In the genomic region with DNA sequence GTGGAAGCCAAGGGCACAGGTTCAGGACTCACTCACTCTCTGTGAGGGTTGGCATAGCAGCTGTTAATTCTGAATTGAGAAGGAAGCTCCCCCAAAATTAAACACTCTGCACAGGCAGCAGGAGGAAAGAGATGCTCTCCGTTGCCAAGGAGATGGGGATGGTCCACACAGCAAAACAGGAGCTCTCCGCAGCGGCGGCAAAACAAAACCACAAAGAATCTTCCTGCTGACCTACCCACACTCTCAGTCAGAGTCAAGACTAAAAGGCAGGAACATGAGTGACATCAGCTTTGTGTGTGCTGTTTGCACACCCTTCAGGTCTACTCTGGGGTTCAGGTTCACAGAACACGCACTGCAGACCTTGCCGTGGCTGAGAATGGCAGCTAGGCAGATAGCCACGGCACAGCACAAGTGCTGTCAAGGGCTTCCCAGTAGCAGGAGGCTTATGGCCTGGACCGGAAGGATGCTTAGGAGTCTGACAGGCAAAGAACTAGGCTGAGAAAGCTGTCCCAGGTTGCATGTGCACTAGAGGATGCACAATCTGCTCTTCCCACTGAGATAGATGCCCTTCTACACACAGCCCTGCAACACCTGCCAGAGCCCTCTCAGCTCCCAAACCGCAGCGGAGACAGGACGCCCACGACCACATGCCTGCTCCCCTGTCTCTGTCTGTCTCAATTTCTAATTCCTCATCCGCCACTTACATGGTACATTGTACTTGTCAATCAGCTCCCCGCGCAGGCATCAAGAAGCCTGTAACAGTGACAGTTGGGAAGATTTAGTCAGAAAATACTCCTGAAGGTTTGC, we compare ENCODE assay signal across 11 mouse cellular contexts. TPM values are rescaled to one million over a fixed set of nuclear protein-coding genes. Genes with fewer than 3 reads are reported as not detected.
DNase-seq lines count a peak whose midpoint lies in the region; ATAC-seq and TF ChIP-seq lines count a peak whose summit lies in the region.
"Had no signal": no experiment of that assay in that cellular context is flagged by ENCODE, and none has a peak within 500 bp of the region (broad histone marks: within the 10 kb centered on the region; RNA-seq: fewer than 3 reads in every experiment).

No protein-coding gene starts in this region.

- H3K4me1 ChIP-seq in testis, adult 2 months (ENCODE audit: control insufficient read depth, insufficient read depth, low read length), result no peaks in the 10 kb centered on the region; the same call in none of the 2 replicates

- no peak for TF ChIP-seq CTCF in testis, adult 2 months (IDR thresholded peaks at IDR 0.05; ENCODE audit: control insufficient read depth, insufficient read depth, insufficient replicate concordance, low read depth, low read length)

- no peaks in the 10 kb centered on the region for H3K27me3 ChIP-seq in testis, adult 2 months (ENCODE audit: control insufficient read depth, insufficient read depth, low read length)

- no peaks in the 10 kb centered on the region; the same call in 1 of the 2 replicates for H3K36me3 ChIP-seq in testis, adult 2 months (ENCODE audit: control insufficient read depth, insufficient read depth, low read length)

- ATAC-seq in inflammation-experienced regulatory T-cells, adult 6 months, result peak; percentile 63

- H3K4me3 ChIP-seq in testis, adult 2 months (ENCODE audit: control insufficient read depth, low read depth, low read length), result no peak overlapping the region

- TF ChIP-seq POLR2A in testis, adult 2 months (IDR thresholded peaks at IDR 0.05; ENCODE audit: control insufficient read depth, low read depth, low read length), result 0 out of 2 replicates have a peak, but pooled peaks have one; percentile 11

- DNase-seq in testis, postnatal 10 days (ENCODE audit: low spot score), result no peak
- DNase-seq in natural killer cell, adult 2 months (ENCODE audit: low spot score in 2 of 2), result peak; percentile 38 to 63
- DNase-seq in yolk sac, embryonic 10.5 days (ENCODE audit: low spot score), result no peak
- no peak for DNase-seq in cerebellum, postnatal 25 days
- no peak for DNase-seq in liver
- DNase-seq in urinary bladder, adult 2 months (ENCODE audit: low spot score), result no peak
- DNase-seq: cerebellum, adult 11-12 months; kidney, postnatal 36 days had no signal

- H3K27ac ChIP-seq in testis, adult 2 months (ENCODE audit: control insufficient read depth, insufficient read depth, low read depth, low read length), result no peak overlapping the region
- H3K27ac ChIP-seq: macrophage had no signal

RNA-seq across cellular contexts. Expression of gene Ccdc88c, which starts 40.3 kb away (rescaled TPM):
- polyA plus RNA-seq in testis, adult 2 months (2012; rRNA removed), result 38.1 and 41.6 TPM in 2 replicates
- polyA plus RNA-seq in inflammation-experienced regulatory T-cells, adult 6 months (2017; shearing (Covaris generic)), result 10 to 100 TPM; 65.8 to 96.2 (median 95.7) TPM
- 14.3 and 23.3 TPM in 2 replicates for polyA plus RNA-seq in urinary bladder, adult 2 months (2012; rRNA removed)

Comparison
In these comparisons a context has a peak if more than half of its experiments do, and no peak if none do; other contexts are left out.
1. DNase-seq: peak in natural killer cell, adult 2 months (2 of 2); none in testis, postnatal 10 days (single experiment), yolk sac, embryonic 10.5 days (single experiment), cerebellum, postnatal 25 days (0 of 2), liver (single experiment) and urinary bladder, adult 2 months (single experiment).